Mouse (Mus musculus) lung, embryonic 14.5 days (tissue): ENCODE measurements around the gene Gm20403. TPM values are rescaled to one million over a fixed set of nuclear protein-coding genes. Genes with fewer than 3 reads are reported as not detected.
A peak's percentile ranks its signal among the peaks of the same experiment; 100 is the strongest.

Source experiments
- ATAC-seq: fragments of 200-750 bp; cut with Nextera tagmentation; 2 replicates; pipeline ENCODE4 v1.8.0; 2017; ENCODE audit warnings: mild to moderate bottlenecking, moderate TSS enrichment, moderate library complexity; ENCODE audit not compliant: insufficient read depth
- DNase-seq: peaks from one replicate; pipeline ENCODE4 v3.0.0-alpha.2; 2015
- H3K27ac ChIP-seq: fragments of 300-500 bp; sonication (generic); 2 replicates; pipeline ENCODE4 v1.5.1; 2014; ENCODE audit warnings: low read depth, mild to moderate bottlenecking, moderate library complexity
- H3K27me3 ChIP-seq: fragments of 300-500 bp; sonication (generic); 2 replicates; pipeline ENCODE4 v1.6.1; 2014; ENCODE audit warnings: low read length, control low read depth; ENCODE audit not compliant: insufficient read depth
- H3K36me3 ChIP-seq: fragments of 300-500 bp; sonication (generic); 2 replicates; pipeline ENCODE4 v1.6.1; 2014; ENCODE audit warnings: control low read depth; ENCODE audit not compliant: insufficient read depth
- H3K4me1 ChIP-seq: fragments of 300-500 bp; sonication (generic); 2 replicates; pipeline ENCODE4 v1.6.1; 2014; ENCODE audit warnings: antibody characterized with exemption, control low read depth; ENCODE audit not compliant: insufficient read depth
- H3K4me2 ChIP-seq: fragments of 300-500 bp; sonication (generic); 2 replicates; pipeline ENCODE4 v1.6.1; 2014; ENCODE audit warnings: mild to moderate bottlenecking
- H3K4me3 ChIP-seq: fragments of 300-500 bp; sonication (generic); 2 replicates; pipeline ENCODE4 v1.5.1; 2014; ENCODE audit warnings: low read depth, low read length
- H3K9ac ChIP-seq: fragments of 300-500 bp; sonication (generic); 2 replicates; pipeline ENCODE4 v1.6.1; 2014
- H3K9me3 ChIP-seq: fragments of 300-500 bp; sonication (generic); 2 replicates; pipeline ENCODE4 v1.6.1; 2016; ENCODE audit warnings: low read depth, low read length, control low read depth
- CTCF ChIP-seq: IDR thresholded peaks from 2 replicates; pipeline ENCODE4 v1.5.1; 2016; ENCODE audit warnings: antibody characterized with exemption, low read depth
- WGBS: fragments of 180-500 bp; shearing (Covaris S2); extraction: QIAGEN DNeasy Blood & Tissue Kit; methylation state at CpG from one replicate; pipeline ENCODE4 v1.1.7; 2014; 5-methylcytosine and 5-hydroxymethylcytosine counted together
- polyA plus RNA-seq: library from polyadenylated mRNA; unstranded; fragments of >200 nt; fragmentation: Nextera tagmentation; extraction: Ambion mirVana; gene quantifications from 2 replicates; pipeline ENCODE4 v1.2.1, GENCODE M21; 2014

Gm20403 gene
- polyA plus RNA-seq, 1 experiment from 2014 or later = not detected

DNA sequence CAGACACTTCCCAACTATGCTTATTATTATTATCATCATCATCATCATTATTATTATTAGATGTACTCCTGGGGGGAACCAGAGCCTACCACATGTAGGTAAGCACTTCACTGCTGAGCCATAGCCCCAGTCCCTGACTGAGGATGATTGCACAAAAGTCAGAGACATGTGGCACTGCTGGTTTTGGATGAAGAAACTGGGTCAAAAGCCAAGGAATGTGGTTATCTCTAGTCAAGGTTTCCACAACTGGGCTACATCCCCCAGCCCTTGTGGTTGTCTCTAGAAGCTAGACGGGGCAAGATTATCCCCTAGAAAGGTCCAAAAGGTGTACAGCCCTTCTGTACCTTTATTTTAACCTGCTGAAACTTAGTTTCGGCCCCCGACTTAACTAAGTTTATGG, 6.5 kb upstream of the Gm20403 start:
- ATAC-seq = no peak
- Histone ChIP-seq H3K9ac (no peak overlapping the region), H3K27ac (no peak overlapping the region)

DNA sequence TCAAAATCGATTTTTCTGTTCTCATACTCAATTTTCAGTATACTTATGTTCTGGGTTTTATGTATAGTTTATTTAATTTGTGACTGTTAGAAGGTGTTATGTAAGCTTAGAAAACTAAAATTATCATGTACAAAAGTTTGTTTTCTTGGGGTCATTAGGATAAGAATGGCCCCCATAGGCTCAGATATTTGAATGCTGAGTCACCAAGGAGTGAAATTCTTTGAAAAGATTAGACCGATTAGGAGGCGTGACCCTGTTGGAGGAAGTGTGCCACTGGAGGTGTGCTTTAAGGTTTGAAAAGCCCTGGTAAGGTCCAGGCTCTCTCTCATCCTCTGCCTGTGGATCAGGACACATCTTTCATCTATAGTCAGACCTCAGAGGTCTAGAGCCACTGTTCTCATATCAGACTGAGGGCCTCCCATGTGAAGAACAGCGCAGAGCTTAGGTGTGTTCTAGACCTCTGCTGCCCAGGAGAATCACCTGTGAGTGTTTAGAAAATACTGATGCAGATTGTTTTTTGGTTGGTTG, 2.1 kb upstream of the Gm20403 start:
- Histone ChIP-seq H3K9me3 (no peaks in the 10 kb centered on the region), H3K27ac (no peak overlapping the region), H3K27me3 (no peaks in the 10 kb centered on the region), H3K4me2 (no peak overlapping the region), H3K4me3 (no peak overlapping the region), H3K36me3 (no peaks in the 10 kb centered on the region), H3K4me1 (peaks cover 5% of the 10 kb centered on the region; the same call in 1 of the 2 replicates), H3K9ac (no peak overlapping the region)
- DNase-seq (no peak), ATAC-seq (no peak)
- 71% methylated on average over 4 of the region's 4 CpGs for WGBS
- TF ChIP-seq CTCF = no peak

More for the DNA sequence above, 6.5 kb upstream of the Gm20403 start:
- Histone ChIP-seq H3K4me2 (no peak overlapping the region), H3K9me3 (no peaks in the 10 kb centered on the region), H3K36me3 (no peaks in the 10 kb centered on the region), H3K27me3 (no peaks in the 10 kb centered on the region), H3K4me1 (no peaks in the 10 kb centered on the region), H3K4me3 (no peak overlapping the region)
- TF ChIP-seq CTCF = no peak
- 86% methylated on average over 3 of the region's 3 CpGs for WGBS
- DNase-seq = no peak

GRCm38 (mm10) chr12:54987156-54987555, 827 bp upstream of the Gm20403 start:
- no peak for ATAC-seq
- Histone ChIP-seq H3K27me3 (no peaks in the 10 kb centered on the region), H3K36me3 (no peaks in the 10 kb centered on the region), H3K4me3 (no peak overlapping the region), H3K4me2 (no peak overlapping the region), H3K27ac (no peak overlapping the region), H3K9ac (no peak overlapping the region), H3K9me3 (no peaks in the 10 kb centered on the region), H3K4me1 (peaks cover 5% of the 10 kb centered on the region; the same call in 1 of the 2 replicates)
- no peak for TF ChIP-seq CTCF
- WGBS = 77% methylated on average over 2 of the region's 2 CpGs
- no peak for DNase-seq

DNA sequence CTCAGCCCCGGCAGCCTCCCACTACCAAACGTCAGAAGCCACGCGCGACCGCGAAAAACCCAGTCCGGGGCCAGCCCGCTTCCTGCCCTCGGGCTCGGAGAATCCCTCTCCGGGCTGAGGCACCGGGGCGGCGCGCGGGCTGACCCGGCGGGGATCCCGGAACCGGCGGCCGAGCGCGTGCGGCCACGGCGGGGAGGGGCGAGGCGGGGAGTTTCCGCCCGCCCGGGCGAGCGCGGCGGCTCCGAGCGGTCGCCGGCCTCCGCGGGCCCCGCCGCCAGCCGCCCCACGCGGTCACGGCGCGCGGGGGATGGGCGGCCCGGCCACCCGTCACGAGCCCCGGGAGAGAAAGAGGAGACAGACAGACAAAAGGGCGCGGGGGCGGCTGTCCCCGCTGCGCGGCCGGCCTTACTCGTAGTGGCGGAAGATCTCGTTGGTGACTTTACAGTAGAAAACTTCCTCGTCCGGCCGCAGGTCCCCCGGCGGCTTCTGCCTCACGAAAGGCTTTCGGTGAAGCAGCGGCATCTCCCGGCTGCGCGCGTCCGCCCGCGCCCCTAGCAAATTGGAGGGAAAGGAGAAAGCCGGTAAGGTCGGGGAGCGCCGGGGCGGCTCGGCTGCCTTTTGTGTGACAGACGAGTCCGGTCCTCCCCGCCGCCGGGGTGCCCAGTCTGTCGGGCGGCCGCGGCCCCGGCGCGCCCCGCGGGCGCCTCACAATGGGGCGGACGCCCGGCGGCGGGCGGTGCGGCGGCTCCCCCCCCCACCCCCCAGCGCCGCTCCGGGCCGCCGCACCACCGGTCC, 875 bp downstream of the Gm20403 start:
- no peaks in the 10 kb centered on the region for H3K9me3 ChIP-seq
- peak overlapping the region; percentile 91 for H3K9ac ChIP-seq
- ATAC-seq = peak; percentile 63
- H3K4me1 ChIP-seq = peaks cover 5% of the 10 kb centered on the region; the same call in 1 of the 2 replicates
- peak overlapping the region; percentile 93 for H3K27ac ChIP-seq
- H3K27me3 ChIP-seq = no peaks in the 10 kb centered on the region
- no peak for TF ChIP-seq CTCF
- peak overlapping the region; percentile 87 for H3K4me3 ChIP-seq
- peak; percentile 74 for DNase-seq
- H3K36me3 ChIP-seq = no peaks in the 10 kb centered on the region
- peak overlapping the region; percentile 87 for H3K4me2 ChIP-seq
- under 1% methylated on average over 112 of the region's 117 CpGs for WGBS

- H3K4me2 ChIP-seq = peak overlapping the region; percentile 87
- WGBS = under 1% methylated on average over 42 of the region's 42 CpGs
- no peaks in the 10 kb centered on the region for H3K9me3 ChIP-seq
- peak overlapping the region; percentile 93 for H3K27ac ChIP-seq
- no peak for TF ChIP-seq CTCF
- ATAC-seq (peak; percentile 83), DNase-seq (peak; percentile 72)
- H3K36me3 ChIP-seq = no peaks in the 10 kb centered on the region
- H3K4me3 ChIP-seq = peak overlapping the region; percentile 87
- peak overlapping the region; percentile 91 for H3K9ac ChIP-seq
- H3K4me1 ChIP-seq = peaks cover 5% of the 10 kb centered on the region; the same call in 1 of the 2 replicates
- H3K27me3 ChIP-seq = no peaks in the 10 kb centered on the region
These were observed 1.6 kb downstream of the Gm20403 start for GRCm38 (mm10) chr12:54984701-54985256.

GRCm38 (mm10) chr12:54982935-54983715, 3.2 kb downstream of the Gm20403 start:
- no peak overlapping the region for H3K4me3 ChIP-seq
- no peak for TF ChIP-seq CTCF
- DNase-seq = no peak
- H3K36me3 ChIP-seq = no peaks in the 10 kb centered on the region
- H3K4me2 ChIP-seq = no peak overlapping the region
- no peaks in the 10 kb centered on the region for H3K9me3 ChIP-seq
- WGBS = 73% methylated on average over 7 of the region's 7 CpGs
- no peak overlapping the region for H3K9ac ChIP-seq
- H3K4me1 ChIP-seq = peaks cover 5% of the 10 kb centered on the region; the same call in 1 of the 2 replicates
- no peak overlapping the region for H3K27ac ChIP-seq
- no peak for ATAC-seq
- H3K27me3 ChIP-seq = no peaks in the 10 kb centered on the region
